Mouse (Mus musculus): ENCODE measurements around the gene Celsr2. TPM values are rescaled to one million over a fixed set of nuclear protein-coding genes. Genes with fewer than 3 reads are reported as not detected.

Celsr2 gene
- polyA plus RNA-seq, 1 experiment from 2014 or later: 65.2 TPM

GRCm38 (mm10) chr3:108392299-108392698, 23.1 kb downstream of the Celsr2 start:
- ATAC-seq (ENCODE audit: insufficient read depth, low FRiP score, low TSS enrichment) (no peak), DNase-seq (ENCODE audit: low spot score) (no peak)
- H3K27ac ChIP-seq (ENCODE audit: low read depth, low read length): no peak overlapping the region
- H3K4me3 ChIP-seq (ENCODE audit: low read depth, low read length): no peak overlapping the region
- peaks cover 11% of the 10 kb centered on the region for H3K36me3 ChIP-seq (ENCODE audit: control insufficient read depth, insufficient read depth, low read length)
- H3K4me1 ChIP-seq (ENCODE audit: control insufficient read depth, insufficient read depth, low read length): no peaks in the 10 kb centered on the region
- no peaks in the 10 kb centered on the region for H3K9me3 ChIP-seq (ENCODE audit: control insufficient read depth, low read length)
- no peaks in the 10 kb centered on the region for H3K27me3 ChIP-seq (ENCODE audit: control insufficient read depth, insufficient read depth, low read length)
- 19% methylated on average over 10 of the region's 10 CpGs for WGBS
- H3K4me2 ChIP-seq (ENCODE audit: low read depth): no peak overlapping the region
- H3K9ac ChIP-seq (ENCODE audit: low read length): no peak overlapping the region

GRCm38 (mm10) chr3:108389111-108389545, 26.2 kb downstream of the Celsr2 start:
- H3K36me3 ChIP-seq (ENCODE audit: control insufficient read depth, insufficient read depth, low read length): peaks cover 3% of the 10 kb centered on the region
- no peak overlapping the region for H3K27ac ChIP-seq (ENCODE audit: low read depth, low read length)
- H3K9ac ChIP-seq (ENCODE audit: low read length): no peak overlapping the region
- ATAC-seq (ENCODE audit: insufficient read depth, low FRiP score, low TSS enrichment) (peak; percentile 66), DNase-seq (ENCODE audit: low spot score) (peak; percentile 96)
- no peaks in the 10 kb centered on the region for H3K9me3 ChIP-seq (ENCODE audit: control insufficient read depth, low read length)
- no peak overlapping the region for H3K4me3 ChIP-seq (ENCODE audit: low read depth, low read length)
- WGBS: 0% methylated on average over 5 of the region's 5 CpGs
- H3K4me2 ChIP-seq (ENCODE audit: low read depth): no peak overlapping the region
- H3K4me1 ChIP-seq (ENCODE audit: control insufficient read depth, insufficient read depth, low read length): peaks cover 12% of the 10 kb centered on the region; the same call in 1 of the 2 replicates
- H3K27me3 ChIP-seq (ENCODE audit: control insufficient read depth, insufficient read depth, low read length): no peaks in the 10 kb centered on the region

GRCm38 (mm10) chr3:108386186-108386585, 29.2 kb downstream of the Celsr2 start:
- H3K4me2 ChIP-seq (ENCODE audit: low read depth): no peak overlapping the region
- no peak for ATAC-seq (ENCODE audit: insufficient read depth, low FRiP score, low TSS enrichment)
- no peaks in the 10 kb centered on the region for H3K27me3 ChIP-seq (ENCODE audit: control insufficient read depth, insufficient read depth, low read length)
- H3K4me3 ChIP-seq (ENCODE audit: low read depth, low read length): no peak overlapping the region
- H3K36me3 ChIP-seq (ENCODE audit: control insufficient read depth, insufficient read depth, low read length): peaks cover 3% of the 10 kb centered on the region; the same call in 1 of the 2 replicates
- no peak for DNase-seq (ENCODE audit: low spot score)
- no peaks in the 10 kb centered on the region for H3K9me3 ChIP-seq (ENCODE audit: control insufficient read depth, low read length)
- 95% methylated on average over 10 of the region's 10 CpGs for WGBS
- H3K27ac ChIP-seq (ENCODE audit: low read depth, low read length): no peak overlapping the region
- H3K9ac ChIP-seq (ENCODE audit: low read length): no peak overlapping the region
- H3K4me1 ChIP-seq (ENCODE audit: control insufficient read depth, insufficient read depth, low read length): peaks cover 14% of the 10 kb centered on the region; the same call in 1 of the 2 replicates

GRCm38 (mm10) chr3:108384425-108384824, 30.9 kb downstream of the Celsr2 start:
- peak overlapping the region; percentile 57 for H3K9ac ChIP-seq (ENCODE audit: low read length)
- ATAC-seq (ENCODE audit: insufficient read depth, low FRiP score, low TSS enrichment) (no peak), DNase-seq (ENCODE audit: low spot score) (no peak)
- WGBS: 55% methylated on average over 2 of the region's 2 CpGs
- no peak overlapping the region for H3K27ac ChIP-seq (ENCODE audit: low read depth, low read length)
- peak overlapping the region; percentile 69 for H3K4me2 ChIP-seq (ENCODE audit: low read depth)
- H3K4me3 ChIP-seq (ENCODE audit: low read depth, low read length): peak overlapping the region; percentile 46
- H3K36me3 ChIP-seq (ENCODE audit: control insufficient read depth, insufficient read depth, low read length): peaks cover 3% of the 10 kb centered on the region; the same call in 1 of the 2 replicates
- no peaks in the 10 kb centered on the region for H3K9me3 ChIP-seq (ENCODE audit: control insufficient read depth, low read length)
- no peaks in the 10 kb centered on the region for H3K27me3 ChIP-seq (ENCODE audit: control insufficient read depth, insufficient read depth, low read length)
- peaks cover 14% of the 10 kb centered on the region; the same call in 1 of the 2 replicates for H3K4me1 ChIP-seq (ENCODE audit: control insufficient read depth, insufficient read depth, low read length)

GRCm38 (mm10) chr3:108383485-108384354, 31.6 kb downstream of the Celsr2 start, which contains the start of gene Psrc1:
Gene Psrc1, plus strand, starts transcription at chr3:108383839.
- peak within 1 kb of the TSS; percentile 46 for H3K4me3 ChIP-seq (ENCODE audit: low read depth, low read length)
- 1% methylated on average over 44 of the region's 44 CpGs for WGBS
- H3K9me3 ChIP-seq (ENCODE audit: control insufficient read depth, low read length): no peaks in the 10 kb centered on the region
- peaks cover 3% of the 10 kb centered on the region; the same call in 1 of the 2 replicates for H3K36me3 ChIP-seq (ENCODE audit: control insufficient read depth, insufficient read depth, low read length)
- peak within 1 kb of the TSS; percentile 69 for H3K4me2 ChIP-seq (ENCODE audit: low read depth)
- peaks cover 14% of the 10 kb centered on the region; the same call in 1 of the 2 replicates for H3K4me1 ChIP-seq (ENCODE audit: control insufficient read depth, insufficient read depth, low read length)
- ATAC-seq (ENCODE audit: insufficient read depth, low FRiP score, low TSS enrichment): peak; percentile 90
- peak within 1 kb of the TSS; percentile 57 for H3K9ac ChIP-seq (ENCODE audit: low read length)
- peak; percentile 92 for DNase-seq (ENCODE audit: low spot score)
- 0 out of 2 replicates have a peak within 1 kb of the TSS, but pooled peaks have one; percentile 44 for H3K27ac ChIP-seq (ENCODE audit: low read depth, low read length)
- H3K27me3 ChIP-seq (ENCODE audit: control insufficient read depth, insufficient read depth, low read length): no peaks in the 10 kb centered on the region

GRCm38 (mm10) chr3:108381945-108382875, 33.1 kb downstream of the Celsr2 start:
- H3K9me3 ChIP-seq (ENCODE audit: control insufficient read depth, low read length): no peaks in the 10 kb centered on the region
- H3K4me1 ChIP-seq (ENCODE audit: control insufficient read depth, insufficient read depth, low read length): peaks cover 14% of the 10 kb centered on the region; the same call in 1 of the 2 replicates
- H3K9ac ChIP-seq (ENCODE audit: low read length): no peak overlapping the region
- DNase-seq (ENCODE audit: low spot score): no peak
- H3K27ac ChIP-seq (ENCODE audit: low read depth, low read length): no peak overlapping the region
- no peak overlapping the region for H3K4me2 ChIP-seq (ENCODE audit: low read depth)
- H3K4me3 ChIP-seq (ENCODE audit: low read depth, low read length): no peak overlapping the region
- ATAC-seq (ENCODE audit: insufficient read depth, low FRiP score, low TSS enrichment): no peak
- no peaks in the 10 kb centered on the region for H3K27me3 ChIP-seq (ENCODE audit: control insufficient read depth, insufficient read depth, low read length)
- WGBS: 71% methylated on average over 14 of the region's 14 CpGs
- H3K36me3 ChIP-seq (ENCODE audit: control insufficient read depth, insufficient read depth, low read length): peaks cover 3% of the 10 kb centered on the region; the same call in 1 of the 2 replicates

GRCm38 (mm10) chr3:108380695-108381094, 34.7 kb downstream of the Celsr2 start:
- H3K27me3 ChIP-seq (ENCODE audit: control insufficient read depth, insufficient read depth, low read length): no peaks in the 10 kb centered on the region
- no peaks in the 10 kb centered on the region for H3K9me3 ChIP-seq (ENCODE audit: control insufficient read depth, low read length)
- WGBS: 81% methylated on average over 6 of the region's 6 CpGs
- H3K36me3 ChIP-seq (ENCODE audit: control insufficient read depth, insufficient read depth, low read length): no peaks in the 10 kb centered on the region
- no peak overlapping the region for H3K4me2 ChIP-seq (ENCODE audit: low read depth)
- no peak overlapping the region for H3K27ac ChIP-seq (ENCODE audit: low read depth, low read length)
- no peak overlapping the region for H3K9ac ChIP-seq (ENCODE audit: low read length)
- no peak overlapping the region for H3K4me3 ChIP-seq (ENCODE audit: low read depth, low read length)
- peaks cover 14% of the 10 kb centered on the region; the same call in 1 of the 2 replicates for H3K4me1 ChIP-seq (ENCODE audit: control insufficient read depth, insufficient read depth, low read length)
- ATAC-seq (ENCODE audit: insufficient read depth, low FRiP score, low TSS enrichment) (no peak), DNase-seq (ENCODE audit: low spot score) (no peak)

- WGBS: 86% methylated on average over 7 of the region's 7 CpGs
- DNase-seq (ENCODE audit: low spot score): no peak
- Histone ChIP-seq H3K9ac (ENCODE audit: low read length) (no peak overlapping the region), H3K9me3 (ENCODE audit: control insufficient read depth, low read length) (no peaks in the 10 kb centered on the region), H3K4me1 (ENCODE audit: control insufficient read depth, insufficient read depth, low read length) (0 out of 2 replicates have a peak, but pooled peaks cover 1% of the 10 kb centered on the region), H3K36me3 (ENCODE audit: control insufficient read depth, insufficient read depth, low read length) (no peaks in the 10 kb centered on the region), H3K4me2 (ENCODE audit: low read depth) (no peak overlapping the region), H3K27me3 (ENCODE audit: control insufficient read depth, insufficient read depth, low read length) (no peaks in the 10 kb centered on the region), H3K27ac (ENCODE audit: low read depth, low read length) (no peak overlapping the region), H3K4me3 (ENCODE audit: low read depth, low read length) (no peak overlapping the region)
- no peak for ATAC-seq (ENCODE audit: insufficient read depth, low FRiP score, low TSS enrichment)
These were observed 36.3 kb downstream of the Celsr2 start for GRCm38 (mm10) chr3:108378875-108379663.
